Mouse (Mus musculus) testis, adult 2 months (tissue): Measurements from ENCODE around the gene Heatr5a.

ENCODE experiments used
- CTCF ChIP-seq: fragments of 200-500 bp; IDR thresholded peaks from 2 replicates; pipeline ENCODE4 v1.5.1; 2012; ENCODE audit warnings: low read depth, mild to moderate bottlenecking, inconsistent platforms, low read length, moderate library complexity; ENCODE audit not compliant: control insufficient read depth, insufficient read depth, insufficient replicate concordance
- POLR2A ChIP-seq: fragments of 200-500 bp; IDR thresholded peaks from 2 replicates; pipeline ENCODE4 v1.6.1; 2012; ENCODE audit warnings: low read depth, mild to moderate bottlenecking, inconsistent platforms, low read length, moderate library complexity; ENCODE audit not compliant: control insufficient read depth

GRCm38 (mm10) chr12:51967915-51968595 lies 3.1 kb downstream of the Heatr5a start:
- TF ChIP-seq CTCF (no peak), POLR2A (no peak)
